Mouse (Mus musculus) thymus, adult 18-20 months (tissue): Measurements from ENCODE around the gene Olfr412.

ENCODE experiments used
- DNase-seq, 2 experiments: peaks; one replicate each; pipeline ENCODE4 v3.0.0; 2022; ENCODE audit warnings: mixed read lengths in 2 of 2

Olfr412 gene

DNA sequence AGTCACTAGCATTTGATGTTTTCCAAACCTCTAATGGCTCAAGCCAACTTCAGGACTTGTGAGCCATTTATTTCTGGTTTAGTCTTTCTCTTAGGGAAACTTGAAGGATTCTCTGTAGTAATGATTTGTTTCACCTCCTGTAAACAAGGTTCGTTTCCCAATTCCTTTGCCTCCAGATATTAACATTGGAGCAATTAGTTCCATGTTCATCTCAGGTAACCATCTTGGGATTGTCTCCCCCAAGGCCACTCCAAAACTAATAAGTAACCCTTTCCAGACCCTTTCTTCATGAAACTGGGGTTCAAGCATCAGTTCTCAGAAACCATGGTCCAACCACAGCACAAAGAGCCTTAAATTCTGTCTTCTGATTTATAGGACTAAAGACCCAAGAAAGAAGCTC lies at the start of gene Olfr412:
Olfr412 (plus strand) TSS at position 301 of the 400 bp plus-strand sequence.
- no peak for DNase-seq

DNA sequence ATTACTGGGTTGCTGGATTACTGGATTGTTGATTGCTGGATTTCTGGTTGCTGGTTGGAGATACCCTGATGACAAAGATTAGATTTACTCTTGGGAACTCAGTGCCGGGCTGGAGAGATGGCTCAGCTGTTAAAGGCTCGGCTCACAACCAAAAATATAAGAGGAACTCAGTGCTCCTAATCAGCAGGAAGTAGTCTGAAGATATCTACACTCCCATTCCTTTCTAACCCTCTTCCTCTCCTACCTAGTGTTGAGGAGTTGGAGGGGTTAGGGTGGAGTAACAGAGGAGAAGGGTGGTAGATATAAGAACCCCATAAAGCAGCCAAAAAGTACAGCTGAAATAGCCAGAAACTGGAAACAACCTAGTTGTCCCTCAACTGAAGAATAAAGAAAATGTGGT lies 35.8 kb upstream of the Olfr412 start:
- no peak for DNase-seq

DNA sequence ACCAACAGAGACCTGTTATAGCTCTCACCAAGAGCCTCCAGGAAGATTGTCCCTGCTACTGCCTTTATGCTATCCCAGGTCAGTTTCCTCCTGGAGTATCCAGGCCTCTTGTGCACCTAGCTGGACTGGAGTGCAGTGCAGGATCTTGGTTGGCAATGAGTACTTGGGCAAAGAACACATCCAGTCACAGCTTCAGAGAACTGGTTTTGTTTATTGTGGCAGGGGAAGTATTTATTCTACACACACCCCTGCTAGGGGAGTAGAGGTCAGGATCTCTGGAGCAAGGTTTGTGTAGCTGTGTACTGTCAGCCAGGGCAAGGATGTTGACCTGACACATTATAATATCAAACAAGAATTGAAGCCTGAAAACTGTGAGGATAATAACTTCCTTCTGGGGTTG lies 33.1 kb upstream of the Olfr412 start:
- DNase-seq = no peak

DNA sequence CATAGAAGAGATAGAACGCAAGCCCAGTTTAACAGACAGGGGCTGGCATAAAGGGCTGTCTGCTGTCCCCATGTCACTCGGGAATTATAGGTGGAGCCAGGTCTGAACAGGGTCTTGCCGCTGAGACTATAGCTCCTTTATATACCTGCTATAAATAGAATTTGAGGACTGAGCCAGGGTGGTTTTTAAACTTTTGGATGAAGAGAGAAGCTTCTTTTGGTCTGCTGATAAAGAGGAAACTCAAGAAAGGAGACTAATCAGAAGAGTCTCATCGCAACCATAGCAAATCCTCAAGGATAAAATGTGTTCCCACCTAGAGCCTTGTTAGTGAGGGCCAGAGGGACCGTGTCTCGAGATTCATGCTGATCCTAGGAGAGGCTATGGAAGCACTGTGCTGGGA lies 23.9 kb upstream of the Olfr412 start, which contains the start of gene Olfr410:
Olfr410 (minus strand) TSS at position 101 of the 400 bp plus-strand sequence.
- no peak for DNase-seq

DNA sequence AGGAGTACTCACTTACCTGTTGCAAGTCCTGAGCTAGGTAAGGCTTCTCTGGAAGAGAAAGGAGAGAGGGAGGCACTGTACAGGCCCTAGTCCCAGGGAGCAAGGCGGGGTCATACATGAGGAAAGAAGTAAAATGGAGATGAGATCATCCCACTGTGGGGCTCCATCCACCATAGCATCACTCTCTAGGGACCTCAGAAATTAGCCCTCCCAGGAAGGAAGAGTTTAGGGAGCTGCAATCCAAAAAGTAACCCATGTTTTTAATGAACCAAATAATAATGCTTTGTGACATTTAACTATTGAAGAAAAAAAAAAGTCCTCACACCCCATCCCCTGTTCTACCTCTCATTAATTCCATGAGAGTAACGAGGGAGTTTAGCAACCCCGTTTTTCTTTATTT lies 9.3 kb upstream of the Olfr412 start, which contains the start of gene Olfr411:
Olfr411 (minus strand) TSS at position 101 of the 400 bp plus-strand sequence.
- DNase-seq = no peak

DNA sequence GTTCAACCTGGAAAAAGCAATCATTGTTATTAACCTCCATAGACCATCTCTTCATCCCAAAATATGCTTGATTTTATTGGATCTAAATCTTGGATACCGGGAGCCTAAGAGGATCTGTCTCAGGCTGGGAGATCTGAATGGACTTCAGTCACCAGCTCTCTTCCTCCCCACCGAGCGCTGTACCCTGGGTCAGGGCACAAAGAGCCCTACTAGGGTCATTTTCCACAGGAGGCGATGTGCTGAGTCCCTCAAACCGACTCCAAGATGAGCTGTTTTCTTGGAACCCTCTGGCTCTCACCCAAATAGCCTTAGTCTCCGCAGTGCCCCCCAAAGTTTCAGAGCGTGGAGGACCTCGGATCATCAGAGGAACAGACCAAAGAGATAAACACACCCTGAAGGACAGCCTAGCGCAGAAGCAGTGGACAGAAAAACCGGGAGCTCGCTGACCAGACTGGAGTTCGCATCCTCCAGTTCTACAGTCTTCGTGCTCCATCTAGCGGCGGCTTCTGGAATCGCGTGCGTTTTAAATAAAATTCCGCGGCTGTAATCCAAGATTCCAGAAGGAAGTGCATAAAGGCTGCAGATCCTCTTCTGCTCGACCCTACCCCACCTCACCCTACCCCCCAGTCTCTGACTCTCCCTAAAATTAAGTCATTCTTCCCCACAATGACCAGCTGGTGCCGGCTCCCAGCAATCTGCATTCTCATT lies 9.7 kb downstream of the Olfr412 start:
- DNase-seq = peak in 1 of 2 experiments; percentile 15

DNA sequence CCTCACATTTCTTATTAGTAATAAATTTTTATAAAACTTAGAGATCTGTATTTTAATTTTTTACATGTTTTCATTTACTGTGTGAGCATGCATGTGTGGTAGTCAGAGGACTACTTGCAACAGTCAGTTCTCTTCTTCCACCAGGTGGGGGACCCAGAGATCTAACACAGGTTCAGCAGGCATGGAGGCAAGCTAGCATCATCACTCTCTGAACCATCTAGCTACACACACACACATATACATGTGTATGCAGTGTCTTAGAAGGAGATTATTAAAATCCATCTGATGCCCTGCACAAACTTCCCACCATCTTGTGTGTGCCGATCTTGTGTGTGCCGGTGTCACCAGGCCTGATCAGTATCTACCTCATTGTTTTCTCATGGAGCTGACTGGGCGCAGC lies 15.0 kb downstream of the Olfr412 start:
- no peak for DNase-seq

DNA sequence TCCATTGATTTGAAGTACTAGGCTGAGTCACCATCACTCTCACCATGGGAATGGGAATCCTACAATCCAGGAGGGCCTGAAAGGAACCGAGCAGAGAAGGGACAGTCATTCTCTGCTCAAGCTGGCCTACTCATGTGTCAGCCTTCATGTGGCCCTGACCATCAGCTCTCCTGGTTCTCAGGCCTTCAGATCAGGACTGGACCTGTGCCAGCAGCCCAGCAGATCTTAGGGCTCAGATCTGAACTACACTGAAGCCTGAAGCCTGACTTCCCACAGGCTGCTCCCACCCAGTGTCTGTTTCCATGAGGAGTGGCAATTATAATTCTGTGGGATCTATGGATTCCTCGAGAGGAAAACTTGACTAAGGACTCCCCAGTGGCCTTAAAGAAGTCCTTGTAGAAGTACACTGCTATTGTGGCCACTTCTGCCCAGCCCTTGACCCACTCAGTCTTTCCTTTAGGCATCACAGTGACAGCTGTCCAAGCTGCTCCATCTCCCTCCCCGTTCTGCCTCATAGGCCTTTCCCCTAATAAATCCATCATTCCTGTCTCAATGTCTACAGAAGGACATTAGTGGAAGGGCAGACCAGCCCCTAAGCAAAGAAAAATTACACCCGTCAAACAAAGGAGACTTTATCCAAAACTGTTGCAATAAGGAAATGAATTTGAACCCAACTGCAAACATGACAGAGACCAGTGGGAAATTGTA lies 17.5 kb downstream of the Olfr412 start:
- no peak for DNase-seq

DNA sequence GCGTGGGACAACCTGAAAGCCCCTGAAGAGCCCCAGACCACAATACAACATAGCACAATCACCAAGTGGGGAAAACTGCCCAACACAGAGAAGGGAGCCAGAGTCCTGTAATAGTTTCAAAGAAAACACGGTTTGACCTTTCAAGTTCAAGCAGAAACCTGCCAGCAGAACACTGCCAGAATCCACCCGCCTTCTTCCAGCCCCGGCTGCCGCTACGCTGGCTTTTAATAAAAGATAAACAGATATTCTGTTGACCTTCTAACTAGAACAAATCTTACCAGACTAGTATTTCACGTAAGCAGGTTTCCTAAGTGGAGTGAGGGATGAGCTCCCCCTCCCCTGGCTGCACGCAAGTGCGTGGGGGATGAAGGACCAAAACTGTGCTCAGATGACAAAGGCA lies 23.8 kb downstream of the Olfr412 start:
- no peak for DNase-seq

DNA sequence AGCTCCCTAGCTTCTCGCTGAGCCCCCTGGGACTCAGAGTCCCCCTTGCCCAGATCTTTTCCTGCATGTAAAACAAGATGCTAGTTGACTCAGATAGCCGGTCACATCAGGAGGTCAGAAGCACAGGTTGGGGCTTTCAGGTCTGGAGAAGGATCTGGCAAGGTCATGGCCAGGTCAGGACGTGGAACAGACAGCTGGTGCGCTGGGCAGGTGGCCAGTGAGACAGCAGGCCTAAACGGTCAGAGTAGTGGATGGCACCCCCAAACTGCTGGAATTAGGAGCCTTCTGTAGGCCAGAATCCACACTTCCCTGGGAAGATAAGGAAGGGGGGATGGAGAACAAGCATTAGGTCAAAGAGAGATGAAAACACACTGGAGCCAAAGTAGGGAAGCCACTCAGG lies 25.3 kb downstream of the Olfr412 start:
- no peak for DNase-seq

DNA sequence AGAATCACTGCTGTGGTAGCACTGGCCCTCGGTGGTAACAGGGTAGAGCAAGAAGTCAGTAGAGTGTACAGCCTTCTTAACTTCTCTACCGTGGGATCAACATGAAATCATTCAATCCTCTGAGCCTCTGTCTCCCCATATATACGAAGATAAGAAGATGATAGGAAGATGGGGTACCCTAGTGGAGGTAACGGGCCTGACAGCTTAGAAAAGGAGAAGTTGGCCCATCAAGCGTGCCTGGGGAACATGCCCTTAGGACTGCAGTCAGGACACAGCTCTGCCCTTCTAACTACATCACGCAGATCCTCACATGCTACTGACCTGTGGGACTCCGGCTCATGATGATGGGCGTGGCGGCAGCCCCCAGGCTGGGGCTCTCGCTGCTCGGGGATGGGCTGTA lies 30.0 kb downstream of the Olfr412 start:
- no peak for DNase-seq

DNA sequence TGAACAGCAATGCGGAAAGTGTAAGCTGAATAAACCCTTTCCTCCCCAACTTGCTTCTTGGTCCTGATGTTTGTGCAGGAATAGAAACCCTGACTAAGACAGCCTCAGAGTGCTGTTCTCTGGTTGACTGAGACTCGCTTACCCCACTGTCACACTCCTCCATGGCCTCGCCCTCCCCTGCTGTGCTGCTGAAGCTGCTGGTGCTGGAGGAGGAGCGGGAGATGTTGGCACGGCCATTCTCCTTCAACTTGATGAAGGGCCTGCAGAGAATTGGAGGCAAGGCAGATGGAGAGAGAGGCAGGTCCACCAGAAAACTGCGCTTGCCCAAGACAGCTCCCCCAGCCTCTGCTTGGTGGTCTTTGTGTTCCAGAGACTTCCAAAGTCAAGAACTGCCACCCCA lies 31.0 kb downstream of the Olfr412 start:
- DNase-seq = no peak

DNA sequence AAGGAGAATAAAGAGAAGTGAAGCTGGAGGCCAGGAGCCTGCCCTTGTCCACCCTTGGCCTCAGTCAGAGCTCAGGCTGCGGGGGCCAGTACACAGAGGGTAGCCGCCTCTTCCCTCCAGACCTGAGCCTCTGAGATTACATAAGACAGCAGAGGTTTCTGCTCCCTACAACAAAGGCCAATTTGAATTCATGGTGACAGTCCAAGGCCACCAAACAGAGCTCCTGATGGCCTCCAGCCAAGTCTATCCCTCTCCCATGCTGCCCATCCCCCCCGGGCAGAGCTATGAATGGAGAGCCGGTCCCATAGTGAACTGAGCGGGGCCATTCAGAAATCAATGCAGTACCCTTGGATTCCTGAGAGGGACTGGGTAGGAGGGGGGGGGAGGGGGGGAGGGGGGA lies 31.6 kb downstream of the Olfr412 start:
- no peak for DNase-seq

DNA sequence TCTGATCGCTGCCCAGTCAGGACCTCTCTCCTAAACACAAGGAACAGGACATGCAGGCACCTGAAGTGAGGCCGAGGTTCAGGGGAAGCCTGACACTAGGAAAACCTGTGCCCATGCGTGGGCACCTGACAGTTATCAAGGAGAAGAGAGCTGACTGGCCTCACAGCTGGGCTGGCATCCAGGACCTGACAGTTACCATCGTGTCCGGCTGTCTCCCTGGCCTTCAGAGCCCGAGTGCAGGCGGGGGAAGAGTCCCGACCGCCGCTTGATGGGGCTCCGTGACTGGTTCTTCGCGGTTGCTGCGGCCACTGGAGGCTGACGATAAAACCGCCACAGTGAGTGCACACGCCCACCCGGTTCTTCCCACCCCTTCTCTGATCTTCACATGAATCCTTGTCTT lies 33.7 kb downstream of the Olfr412 start:
- DNase-seq = no peak

DNA sequence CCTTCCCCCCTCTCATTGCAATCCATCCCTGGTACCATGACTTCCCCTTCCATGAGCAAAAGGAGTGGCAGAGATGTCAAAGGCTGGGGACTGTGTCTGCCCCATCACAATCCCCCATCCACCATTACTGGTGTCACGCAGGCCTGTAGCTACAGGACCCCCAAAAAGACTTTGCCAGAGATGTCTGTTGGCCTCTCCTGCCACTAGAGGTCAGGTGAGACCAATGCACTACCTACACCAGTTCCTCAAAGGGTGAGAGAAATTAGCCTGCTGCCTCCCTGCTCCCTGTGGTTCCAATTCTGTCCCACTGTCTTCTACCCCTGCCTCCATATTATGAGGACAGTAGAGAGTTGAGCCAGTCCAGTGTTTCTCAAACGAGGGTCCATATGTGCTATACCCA lies 40.3 kb downstream of the Olfr412 start:
- DNase-seq = peak in 1 of 2 experiments; percentile 29

DNA sequence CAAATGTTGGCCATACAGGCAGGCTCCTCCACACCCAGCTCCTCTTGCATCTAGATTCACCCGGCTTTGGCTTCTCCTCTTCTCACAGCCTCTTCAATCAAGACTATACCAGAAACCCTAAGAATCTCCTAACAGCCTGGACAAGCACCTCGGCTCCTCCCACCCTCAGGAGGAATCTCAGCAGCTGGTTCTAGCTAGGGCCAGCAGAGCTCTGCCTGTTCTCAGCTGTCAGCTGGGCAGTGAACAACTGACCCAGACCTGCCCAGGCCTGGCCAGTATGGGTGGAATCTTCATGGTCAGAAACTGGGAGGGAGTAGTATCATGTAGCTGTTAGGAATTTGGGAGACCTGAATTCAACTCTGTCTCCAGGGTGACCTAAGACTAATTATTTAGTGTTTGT lies 42.3 kb downstream of the Olfr412 start:
- no peak for DNase-seq

DNA sequence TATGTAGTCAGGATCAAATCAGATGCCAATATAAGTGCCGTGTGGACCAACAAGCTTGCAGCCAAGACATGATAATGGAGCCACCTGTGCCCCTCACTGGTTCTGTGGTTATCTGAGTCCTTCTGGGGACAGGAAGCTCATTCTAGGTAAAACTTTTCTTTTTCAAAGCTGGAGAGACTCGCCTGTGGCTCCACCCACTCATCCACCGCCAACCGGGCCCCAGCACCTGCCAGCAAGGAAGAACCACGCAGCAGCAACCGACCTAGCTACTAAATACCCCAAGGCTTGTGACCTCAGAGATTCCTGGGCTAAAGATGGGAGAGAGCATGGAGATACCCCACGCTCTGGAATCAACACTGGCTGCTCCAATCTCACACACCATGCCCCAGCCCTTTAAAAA lies 43.3 kb downstream of the Olfr412 start:
- DNase-seq = peak; percentile 30 to 32

DNA sequence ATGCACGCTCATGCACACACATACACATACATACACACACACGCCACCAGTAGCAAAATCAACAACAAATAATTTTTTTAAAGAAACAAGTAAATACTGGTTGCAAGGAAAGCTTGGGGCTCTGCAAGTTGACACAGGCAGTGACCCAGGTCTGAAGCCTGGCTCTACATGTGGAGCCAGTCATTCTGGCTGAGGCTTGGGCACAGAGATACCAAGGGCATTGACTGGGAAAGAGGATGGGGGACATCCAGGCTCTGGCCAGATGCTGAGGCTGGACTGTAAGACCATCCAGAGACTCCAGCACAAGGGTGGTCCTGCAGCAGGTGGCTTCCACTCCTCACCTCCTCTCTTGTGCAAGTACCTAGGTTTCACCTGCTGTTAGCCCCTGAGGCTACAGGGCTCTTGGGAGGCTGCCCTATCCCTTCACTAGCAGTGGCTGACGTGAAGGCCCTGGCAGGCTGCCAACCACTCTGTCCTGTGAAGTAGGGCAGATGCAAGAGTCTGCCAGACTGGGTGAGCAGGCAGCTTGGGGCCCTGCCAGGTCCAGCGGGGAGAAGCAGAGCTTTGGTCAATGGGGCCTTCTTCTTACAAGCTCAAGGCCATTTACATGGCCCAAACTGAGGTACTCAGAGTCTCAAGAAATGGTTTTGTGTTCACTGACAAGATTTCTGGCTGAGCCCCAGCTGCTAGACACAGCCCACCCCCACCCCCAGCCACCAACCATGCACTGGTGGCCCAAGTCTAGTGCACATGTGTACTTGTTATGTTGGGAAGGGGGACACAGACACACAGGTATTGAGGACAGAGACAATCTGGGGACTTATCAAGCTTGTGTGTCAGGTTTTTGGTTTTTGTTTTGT lies 46.9 kb downstream of the Olfr412 start:
- DNase-seq = peak; percentile 17 to 31

DNA sequence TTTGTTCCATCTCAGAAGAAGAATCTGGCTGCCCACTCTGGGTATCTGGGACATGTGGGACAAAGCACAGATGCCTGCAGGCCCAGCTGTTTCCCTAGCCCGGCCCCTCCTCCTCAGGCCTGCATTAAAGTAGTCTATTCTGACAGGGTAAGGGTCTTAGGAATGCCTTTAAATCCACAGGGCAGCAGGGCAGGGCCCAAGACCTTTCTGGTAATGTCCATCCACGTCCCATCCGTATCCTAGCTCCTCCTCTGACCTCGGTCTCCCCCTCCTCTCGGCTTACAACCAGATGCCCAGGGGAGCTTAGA lies 47.5 kb downstream of the Olfr412 start:
- no peak for DNase-seq

DNA sequence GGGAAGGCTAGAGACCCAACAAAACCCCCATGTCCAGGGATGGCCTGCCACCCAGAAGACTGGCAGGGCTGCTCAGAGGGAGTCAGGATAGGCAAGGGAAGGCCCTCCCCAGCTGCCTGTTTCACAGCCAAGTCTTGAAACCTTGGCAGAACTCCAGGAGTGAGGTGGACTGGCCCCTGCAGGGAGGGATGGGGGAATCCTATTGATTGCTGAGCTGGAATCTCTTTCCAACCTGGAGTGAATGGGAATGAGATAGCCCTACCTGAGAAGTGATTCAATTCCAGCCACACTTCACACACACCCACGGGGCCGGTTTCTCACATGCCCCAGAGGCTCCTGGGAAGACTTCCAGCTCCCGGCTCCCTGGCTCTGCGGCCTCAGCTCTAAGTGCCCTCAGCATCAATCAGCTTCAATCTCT lies 47.9 kb downstream of the Olfr412 start:
- no peak for DNase-seq

DNA sequence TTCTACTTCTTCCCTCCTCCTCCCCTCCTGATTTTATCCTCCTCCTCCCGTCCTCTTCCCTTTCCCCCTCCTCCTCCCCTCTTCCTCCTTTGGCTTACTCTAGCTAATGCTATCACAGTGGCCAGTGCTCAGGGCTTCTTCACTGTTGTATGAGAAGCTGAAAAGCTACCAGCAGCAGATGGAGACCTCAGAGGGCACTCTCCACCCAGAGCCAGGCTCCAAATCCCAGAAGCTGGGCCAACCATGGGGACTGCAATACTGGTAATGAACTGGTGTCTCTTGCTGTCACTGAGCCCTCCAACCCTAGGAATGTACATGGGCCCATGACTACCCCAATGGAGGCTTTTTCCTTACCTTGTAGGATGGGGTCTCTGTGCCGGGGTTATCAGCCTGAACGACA lies 50.1 kb downstream of the Olfr412 start:
- DNase-seq = no peak

DNA sequence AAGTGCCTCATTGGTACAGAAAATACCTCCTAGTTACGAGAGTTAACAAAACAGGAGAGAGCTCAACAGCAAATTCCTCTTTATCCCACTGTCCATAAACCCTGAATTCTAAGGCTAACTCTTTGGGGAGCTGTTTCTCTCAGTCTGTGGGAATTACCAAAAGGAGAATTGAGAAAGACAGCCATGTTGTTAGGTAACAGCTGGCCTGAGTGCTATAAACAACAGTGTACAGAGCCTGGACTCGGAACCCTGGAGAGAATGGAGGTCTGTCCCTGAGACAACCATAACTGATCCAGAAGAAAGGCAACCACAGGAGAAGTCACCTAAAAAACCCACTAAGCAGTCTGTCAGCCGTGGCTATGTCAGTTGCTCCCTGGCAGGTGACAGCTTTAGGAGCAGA lies 50.6 kb downstream of the Olfr412 start:
- no peak for DNase-seq

DNA sequence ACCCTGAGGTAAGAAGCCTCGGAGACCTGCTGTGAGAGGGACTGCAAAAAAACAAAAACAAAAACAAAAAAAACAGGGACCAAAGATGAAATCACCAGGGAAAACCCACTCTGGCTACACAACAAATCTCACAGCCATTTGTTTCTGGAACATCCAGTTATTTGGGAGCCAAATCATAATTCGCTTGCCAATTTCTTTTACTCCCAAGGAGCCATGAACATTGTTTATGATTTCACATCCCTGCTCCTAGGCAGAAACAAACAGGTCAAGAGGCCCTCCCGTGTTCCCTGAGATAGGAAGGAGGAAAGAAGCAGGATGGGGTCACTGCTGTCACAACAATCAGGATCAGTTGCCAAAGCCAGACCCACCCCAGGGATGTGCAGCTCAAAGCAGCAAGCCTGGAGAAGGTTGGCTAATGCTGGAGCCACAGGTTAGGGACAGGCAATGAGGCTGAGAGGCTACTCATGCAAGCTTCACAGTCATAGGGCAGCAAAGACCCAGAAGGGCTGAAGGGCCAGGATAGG lies 51.6 kb downstream of the Olfr412 start:
- no peak for DNase-seq
